Mouse (Mus musculus): ENCODE results near the gene Nfatc2. TPM values are rescaled to one million over a fixed set of nuclear protein-coding genes. Genes with fewer than 3 reads are reported as not detected.

Gene Nfatc2
- polyA plus RNA-seq, 1 experiment from 2014 or later, result 1.7 TPM

GRCm38 (mm10) chr2:168520771-168521170, 80.7 kb downstream of the Nfatc2 start:
- 90% methylated on average over 7 of the region's 7 CpGs for WGBS
- no peak overlapping the region for H3K4me3 ChIP-seq (replicated peaks)

GRCm38 (mm10) chr2:168519589-168519988, 81.9 kb downstream of the Nfatc2 start:
- H3K4me3 ChIP-seq (replicated peaks), result no peak overlapping the region
- H3K27me3 ChIP-seq, result no peaks in the 10 kb centered on the region
- no peak overlapping the region for H3K9ac ChIP-seq (replicated peaks)
- H3K4me2 ChIP-seq (replicated peaks), result no peak overlapping the region
- WGBS, result 87% methylated on average over 8 of the region's 8 CpGs
- H3K9me3 ChIP-seq, result no peaks in the 10 kb centered on the region
- peaks cover 2% of the 10 kb centered on the region; the same call in 1 of the 2 replicates for H3K4me1 ChIP-seq (replicated peaks)
- no peak overlapping the region for H3K27ac ChIP-seq
- ATAC-seq, result no peak
- no peaks in the 10 kb centered on the region for H3K36me3 ChIP-seq

More at GRCm38 (mm10) chr2:168520771-168521170, 80.7 kb downstream of the Nfatc2 start:
- H3K4me2 ChIP-seq (replicated peaks), result no peak overlapping the region
- H3K4me1 ChIP-seq (replicated peaks), result peaks cover 14% of the 10 kb centered on the region
- no peaks in the 10 kb centered on the region for H3K36me3 ChIP-seq
- no peaks in the 10 kb centered on the region for H3K27me3 ChIP-seq
- ATAC-seq, result no peak
- H3K27ac ChIP-seq, result no peak overlapping the region
- no peaks in the 10 kb centered on the region for H3K9me3 ChIP-seq
- no peak overlapping the region for H3K9ac ChIP-seq (replicated peaks)

GRCm38 (mm10) chr2:168518256-168518659, 83.2 kb downstream of the Nfatc2 start:
- no peak for ATAC-seq
- H3K27me3 ChIP-seq, result no peaks in the 10 kb centered on the region
- H3K27ac ChIP-seq, result no peak overlapping the region
- H3K9ac ChIP-seq (replicated peaks), result no peak overlapping the region
- H3K4me3 ChIP-seq (replicated peaks), result no peak overlapping the region
- no peaks in the 10 kb centered on the region for H3K9me3 ChIP-seq
- H3K4me1 ChIP-seq (replicated peaks), result no peaks in the 10 kb centered on the region
- no peaks in the 10 kb centered on the region for H3K36me3 ChIP-seq
- H3K4me2 ChIP-seq (replicated peaks), result no peak overlapping the region
- WGBS, result 78% methylated on average over 15 of the region's 15 CpGs

GRCm38 (mm10) chr2:168517774-168518173, 83.7 kb downstream of the Nfatc2 start:
- no peak for ATAC-seq
- Histone ChIP-seq H3K36me3 (no peaks in the 10 kb centered on the region), H3K9me3 (no peaks in the 10 kb centered on the region), H3K27ac (no peak overlapping the region), H3K4me2 (replicated peaks) (no peak overlapping the region), H3K4me3 (replicated peaks) (no peak overlapping the region), H3K27me3 (no peaks in the 10 kb centered on the region), H3K4me1 (replicated peaks) (no peaks in the 10 kb centered on the region), H3K9ac (replicated peaks) (no peak overlapping the region)
- WGBS, result 79% methylated on average over 7 of the region's 7 CpGs

- Histone ChIP-seq H3K4me3 (replicated peaks) (no peak overlapping the region), H3K4me1 (replicated peaks) (no peaks in the 10 kb centered on the region), H3K9me3 (no peaks in the 10 kb centered on the region), H3K27me3 (no peaks in the 10 kb centered on the region), H3K27ac (no peak overlapping the region), H3K36me3 (no peaks in the 10 kb centered on the region), H3K4me2 (replicated peaks) (no peak overlapping the region), H3K9ac (replicated peaks) (no peak overlapping the region)
- ATAC-seq, result no peak
- 88% methylated on average over 7 of the region's 7 CpGs for WGBS
Measured at GRCm38 (mm10) chr2:168516717-168517116, 84.7 kb downstream of the Nfatc2 start.

- Histone ChIP-seq H3K9ac (replicated peaks) (no peak overlapping the region), H3K4me2 (replicated peaks) (no peak overlapping the region), H3K27me3 (no peaks in the 10 kb centered on the region), H3K4me3 (replicated peaks) (no peak overlapping the region), H3K27ac (no peak overlapping the region), H3K36me3 (no peaks in the 10 kb centered on the region), H3K9me3 (no peaks in the 10 kb centered on the region), H3K4me1 (replicated peaks) (no peaks in the 10 kb centered on the region)
- ATAC-seq, result no peak
- WGBS, result 70% methylated on average over 4 of the region's 4 CpGs
Measured at GRCm38 (mm10) chr2:168515466-168515865, 86.0 kb downstream of the Nfatc2 start.

GRCm38 (mm10) chr2:168514131-168514530, 87.3 kb downstream of the Nfatc2 start:
- no peak overlapping the region for H3K27ac ChIP-seq
- ATAC-seq, result no peak

GRCm38 (mm10) chr2:168511529-168511928, 89.9 kb downstream of the Nfatc2 start:
- H3K27me3 ChIP-seq, result no peaks in the 10 kb centered on the region
- H3K4me2 ChIP-seq (replicated peaks), result no peak overlapping the region
- no peaks in the 10 kb centered on the region for H3K4me1 ChIP-seq (replicated peaks)
- ATAC-seq, result no peak
- H3K36me3 ChIP-seq, result no peaks in the 10 kb centered on the region
- H3K9ac ChIP-seq (replicated peaks), result no peak overlapping the region
- no peak overlapping the region for H3K27ac ChIP-seq
- no peak overlapping the region for H3K4me3 ChIP-seq (replicated peaks)
- no peaks in the 10 kb centered on the region for H3K9me3 ChIP-seq

More at GRCm38 (mm10) chr2:168514131-168514530, 87.3 kb downstream of the Nfatc2 start:
- 75% methylated on average over 5 of the region's 5 CpGs for WGBS
- Histone ChIP-seq H3K4me1 (replicated peaks) (no peaks in the 10 kb centered on the region), H3K4me2 (replicated peaks) (no peak overlapping the region), H3K9ac (replicated peaks) (no peak overlapping the region), H3K27me3 (no peaks in the 10 kb centered on the region), H3K4me3 (replicated peaks) (no peak overlapping the region), H3K9me3 (no peaks in the 10 kb centered on the region), H3K36me3 (no peaks in the 10 kb centered on the region)

- 84% methylated on average over 13 of the region's 13 CpGs for WGBS
- Histone ChIP-seq H3K4me3 (replicated peaks) (no peak overlapping the region), H3K4me2 (replicated peaks) (no peak overlapping the region), H3K9ac (replicated peaks) (no peak overlapping the region), H3K4me1 (replicated peaks) (no peaks in the 10 kb centered on the region), H3K36me3 (no peaks in the 10 kb centered on the region), H3K9me3 (no peaks in the 10 kb centered on the region), H3K27ac (no peak overlapping the region), H3K27me3 (no peaks in the 10 kb centered on the region)
- ATAC-seq, result no peak
Measured at GRCm38 (mm10) chr2:168508469-168509198, 92.8 kb downstream of the Nfatc2 start.

GRCm38 (mm10) chr2:168504431-168505182, 96.8 kb downstream of the Nfatc2 start:
- H3K4me2 ChIP-seq (replicated peaks), result no peak overlapping the region
- ATAC-seq, result no peak
- no peaks in the 10 kb centered on the region for H3K4me1 ChIP-seq (replicated peaks)
- H3K9ac ChIP-seq (replicated peaks), result no peak overlapping the region
- 83% methylated on average over 27 of the region's 27 CpGs for WGBS
- 0 out of 2 replicates have a peak overlapping the region, but pooled peaks have one; percentile 14 for H3K27ac ChIP-seq
- H3K9me3 ChIP-seq, result no peaks in the 10 kb centered on the region
- H3K27me3 ChIP-seq, result no peaks in the 10 kb centered on the region
- no peaks in the 10 kb centered on the region for H3K36me3 ChIP-seq
- H3K4me3 ChIP-seq (replicated peaks), result no peak overlapping the region

- WGBS, result 79% methylated on average over 6 of the region's 6 CpGs
- Histone ChIP-seq H3K9ac (replicated peaks) (no peak overlapping the region), H3K9me3 (no peaks in the 10 kb centered on the region), H3K4me3 (replicated peaks) (no peak overlapping the region), H3K36me3 (no peaks in the 10 kb centered on the region), H3K4me1 (replicated peaks) (no peaks in the 10 kb centered on the region), H3K4me2 (replicated peaks) (no peak overlapping the region), H3K27me3 (no peaks in the 10 kb centered on the region), H3K27ac (no peak overlapping the region)
- ATAC-seq, result no peak
Measured at GRCm38 (mm10) chr2:168503735-168504134, 97.7 kb downstream of the Nfatc2 start.

- no peak overlapping the region for H3K4me3 ChIP-seq (replicated peaks)
- WGBS, result 96% methylated on average over 6 of the region's 6 CpGs
- H3K9ac ChIP-seq (replicated peaks), result no peak overlapping the region
- no peak overlapping the region for H3K4me2 ChIP-seq (replicated peaks)
- H3K27me3 ChIP-seq, result no peaks in the 10 kb centered on the region
- no peak overlapping the region for H3K27ac ChIP-seq
- no peak for ATAC-seq
- no peaks in the 10 kb centered on the region for H3K36me3 ChIP-seq
- no peaks in the 10 kb centered on the region for H3K4me1 ChIP-seq (replicated peaks)
- H3K9me3 ChIP-seq, result no peaks in the 10 kb centered on the region
Measured at GRCm38 (mm10) chr2:168500750-168501149, 100.7 kb downstream of the Nfatc2 start.
